Mouse (Mus musculus): ENCODE results near the gene Edc3. TPM values are rescaled to one million over a fixed set of nuclear protein-coding genes. Genes with fewer than 3 reads are reported as not detected.

Edc3 gene
- total and polyA plus RNA-seq, 2 experiments from 2014 or later: 3.7 to 10.6 TPM

GRCm38 (mm10) chr9:57688158-57688557, 20.2 kb upstream of the Edc3 start:
- WGBS: 52% methylated on average over 2 of the region's 2 CpGs
- Histone ChIP-seq H3K4me1 (ENCODE audit: control insufficient read depth, insufficient read depth) (no peaks in the 10 kb centered on the region), H3K4me2 (ENCODE audit: low read depth, low read length) (no peak overlapping the region), H3K4me3 (ENCODE audit: low read depth, low read length) (no peak overlapping the region), H3K27ac (ENCODE audit: low read depth) (no peak overlapping the region), H3K9me3 (replicated peaks; ENCODE audit: control insufficient read depth, low read length) (no peaks in the 10 kb centered on the region), H3K9ac (replicated peaks; ENCODE audit: low read depth, low read length) (no peak overlapping the region), H3K27me3 (ENCODE audit: control insufficient read depth, insufficient read depth, low read length) (no peaks in the 10 kb centered on the region), H3K36me3 (replicated peaks; ENCODE audit: control insufficient read depth, insufficient read depth, low read length) (no peaks in the 10 kb centered on the region)
- ATAC-seq (ENCODE audit: insufficient read depth, low read depth): no peak
- 0 out of 2 replicates have a peak, but pooled peaks have one; percentile 3 for TF ChIP-seq CTCF (IDR thresholded peaks at IDR 0.05; ENCODE audit: low read depth)
- TF ChIP-seq EP300 (IDR thresholded peaks at IDR 0.05; ENCODE audit: low read depth): no peak
- DNase-seq (ENCODE audit: low spot score): no peak

DNA sequence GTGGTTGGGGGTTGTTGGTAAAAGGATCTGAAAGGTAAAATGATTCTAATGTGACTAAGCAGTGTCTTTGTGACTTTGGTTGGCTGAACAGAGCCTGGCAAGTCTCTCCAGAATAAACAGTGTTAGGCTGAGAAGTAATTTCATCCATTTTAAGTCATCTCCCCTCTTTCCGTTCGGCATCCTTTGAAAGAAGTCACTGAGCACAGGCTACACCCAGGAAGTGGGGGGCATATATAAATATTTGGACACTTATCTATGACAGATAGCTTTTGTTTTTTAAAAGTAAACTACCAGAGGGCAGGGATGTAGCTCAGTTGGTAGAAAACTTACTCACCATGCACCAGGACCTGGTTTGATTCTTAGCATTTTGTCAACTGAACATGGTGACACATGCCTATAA, 19.7 kb upstream of the Edc3 start:
- no peaks in the 10 kb centered on the region for H3K4me1 ChIP-seq (ENCODE audit: control insufficient read depth, insufficient read depth)
- ATAC-seq (ENCODE audit: insufficient read depth, low read depth) (no peak), DNase-seq (ENCODE audit: low spot score) (no peak)
- no peak overlapping the region for H3K4me3 ChIP-seq (ENCODE audit: low read depth, low read length)
- no peak overlapping the region for H3K27ac ChIP-seq (ENCODE audit: low read depth)
- H3K9ac ChIP-seq (replicated peaks; ENCODE audit: low read depth, low read length): no peak overlapping the region
- H3K36me3 ChIP-seq (replicated peaks; ENCODE audit: control insufficient read depth, insufficient read depth, low read length): no peaks in the 10 kb centered on the region
- WGBS: 60% methylated on average over 2 of the region's 2 CpGs
- H3K9me3 ChIP-seq (replicated peaks; ENCODE audit: control insufficient read depth, low read length): no peaks in the 10 kb centered on the region
- H3K27me3 ChIP-seq (ENCODE audit: control insufficient read depth, insufficient read depth, low read length): no peaks in the 10 kb centered on the region
- TF ChIP-seq EP300 (IDR thresholded peaks at IDR 0.05; ENCODE audit: low read depth): no peak
- TF ChIP-seq CTCF (IDR thresholded peaks at IDR 0.05; ENCODE audit: low read depth): no peak
- H3K4me2 ChIP-seq (ENCODE audit: low read depth, low read length): no peak overlapping the region

GRCm38 (mm10) chr9:57694108-57694507, 14.2 kb upstream of the Edc3 start:
- Histone ChIP-seq H3K27me3 (ENCODE audit: control insufficient read depth, insufficient read depth, low read length) (peaks cover 22% of the 10 kb centered on the region), H3K4me2 (ENCODE audit: low read depth, low read length) (no peak overlapping the region), H3K36me3 (replicated peaks; ENCODE audit: control insufficient read depth, insufficient read depth, low read length) (no peaks in the 10 kb centered on the region), H3K9me3 (replicated peaks; ENCODE audit: control insufficient read depth, low read length) (no peaks in the 10 kb centered on the region), H3K9ac (replicated peaks; ENCODE audit: low read depth, low read length) (no peak overlapping the region), H3K27ac (ENCODE audit: low read depth) (no peak overlapping the region), H3K4me3 (ENCODE audit: low read depth, low read length) (no peak overlapping the region), H3K4me1 (ENCODE audit: control insufficient read depth, insufficient read depth) (0 out of 2 replicates have a peak, but pooled peaks cover 14% of the 10 kb centered on the region)
- ATAC-seq (ENCODE audit: insufficient read depth, low read depth) (no peak), DNase-seq (ENCODE audit: low spot score) (no peak)
- 75% methylated on average over 2 of the region's 2 CpGs for WGBS
- TF ChIP-seq EP300 (IDR thresholded peaks at IDR 0.05; ENCODE audit: low read depth): no peak
- TF ChIP-seq CTCF (IDR thresholded peaks at IDR 0.05; ENCODE audit: low read depth): no peak

DNA sequence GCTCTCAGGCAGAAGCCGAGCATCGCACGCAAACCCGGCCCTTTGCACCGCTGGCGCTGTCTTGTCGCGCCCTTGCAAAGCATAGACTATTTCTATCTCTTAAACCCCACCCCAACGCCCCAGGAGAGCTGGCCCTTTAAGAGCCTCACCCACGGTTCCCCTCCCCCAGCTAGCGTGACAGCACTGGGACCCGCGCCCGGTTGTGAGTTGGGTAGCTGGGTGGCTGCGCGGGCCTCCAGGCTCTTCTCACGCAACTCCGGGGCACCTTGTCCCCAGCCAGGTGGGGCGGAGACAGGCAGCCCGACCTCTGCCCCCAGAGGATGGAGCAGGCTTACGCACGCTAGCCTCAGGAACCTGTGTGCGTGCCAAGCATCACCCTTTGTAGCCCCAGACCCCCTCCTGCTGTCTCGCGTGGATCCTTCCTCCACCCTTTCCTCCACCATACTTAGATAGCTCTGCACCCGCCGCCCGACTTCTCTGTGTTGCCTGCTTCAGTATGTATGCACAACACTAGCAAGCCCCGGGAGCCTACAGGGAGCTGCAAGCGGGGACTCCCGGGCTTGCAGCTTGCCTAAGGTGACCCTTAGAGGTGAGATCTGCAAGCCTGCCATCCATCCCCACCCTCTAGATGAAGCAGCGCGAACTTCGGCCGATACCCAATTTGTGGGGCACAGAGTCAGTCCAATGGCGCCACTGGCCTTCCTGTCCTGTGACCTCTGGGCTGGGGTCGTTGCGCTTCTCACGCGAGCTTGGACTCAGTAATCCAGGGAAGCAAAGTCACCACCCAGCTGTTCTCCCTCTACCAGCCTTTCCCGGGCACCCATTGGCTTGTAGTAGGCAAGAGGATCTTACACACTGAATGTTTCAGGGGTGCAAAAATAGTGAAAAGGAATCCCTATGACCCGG, 11.7 kb upstream of the Edc3 start:
- peaks cover 22% of the 10 kb centered on the region for H3K27me3 ChIP-seq (ENCODE audit: control insufficient read depth, insufficient read depth, low read length)
- peak overlapping the region; percentile 50 for H3K4me3 ChIP-seq (ENCODE audit: low read depth, low read length)
- TF ChIP-seq CTCF (IDR thresholded peaks at IDR 0.05; ENCODE audit: low read depth) (no peak), EP300 (IDR thresholded peaks at IDR 0.05; ENCODE audit: low read depth) (no peak)
- ATAC-seq (ENCODE audit: insufficient read depth, low read depth): peak; percentile 11
- no peaks in the 10 kb centered on the region for H3K9me3 ChIP-seq (replicated peaks; ENCODE audit: control insufficient read depth, low read length)
- no peak for DNase-seq (ENCODE audit: low spot score)
- no peaks in the 10 kb centered on the region for H3K36me3 ChIP-seq (replicated peaks; ENCODE audit: control insufficient read depth, insufficient read depth, low read length)
- no peak overlapping the region for H3K27ac ChIP-seq (ENCODE audit: low read depth)
- H3K9ac ChIP-seq (replicated peaks; ENCODE audit: low read depth, low read length): peak overlapping the region; percentile 20; the same call in 1 of the 2 replicates
- peak overlapping the region; percentile 75 for H3K4me2 ChIP-seq (ENCODE audit: low read depth, low read length)
- WGBS: 2% methylated on average over 42 of the region's 42 CpGs
- 0 out of 2 replicates have a peak, but pooled peaks cover 14% of the 10 kb centered on the region for H3K4me1 ChIP-seq (ENCODE audit: control insufficient read depth, insufficient read depth)

DNA sequence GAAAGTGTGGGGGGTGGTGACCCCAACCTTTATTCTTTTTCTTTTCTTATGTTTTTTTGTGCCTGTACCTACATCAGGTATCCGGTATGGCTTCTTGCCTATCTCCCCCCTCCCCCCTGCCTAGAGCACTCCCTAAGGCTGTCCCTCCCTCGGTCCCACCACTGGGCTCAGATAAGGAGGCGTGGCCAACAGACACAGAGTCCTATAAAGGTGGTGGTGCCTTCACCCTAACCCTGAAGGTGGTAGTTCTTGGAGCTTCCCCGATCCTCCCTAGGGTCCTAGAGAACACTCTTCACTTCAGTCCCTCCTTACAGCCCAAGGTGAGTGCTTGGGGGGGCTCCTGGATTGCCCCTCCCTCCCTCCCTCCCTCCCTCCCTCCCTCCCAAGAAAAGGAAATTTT, 11.0 kb upstream of the Edc3 start:
- ATAC-seq (ENCODE audit: insufficient read depth, low read depth) (no peak), DNase-seq (ENCODE audit: low spot score) (no peak)
- Histone ChIP-seq H3K27ac (ENCODE audit: low read depth) (no peak overlapping the region), H3K9me3 (replicated peaks; ENCODE audit: control insufficient read depth, low read length) (no peaks in the 10 kb centered on the region), H3K9ac (replicated peaks; ENCODE audit: low read depth, low read length) (no peak overlapping the region), H3K36me3 (replicated peaks; ENCODE audit: control insufficient read depth, insufficient read depth, low read length) (no peaks in the 10 kb centered on the region), H3K4me2 (ENCODE audit: low read depth, low read length) (no peak overlapping the region), H3K4me3 (ENCODE audit: low read depth, low read length) (no peak overlapping the region), H3K4me1 (ENCODE audit: control insufficient read depth, insufficient read depth) (0 out of 2 replicates have a peak, but pooled peaks cover 14% of the 10 kb centered on the region), H3K27me3 (ENCODE audit: control insufficient read depth, insufficient read depth, low read length) (peaks cover 22% of the 10 kb centered on the region)
- 22% methylated on average over 4 of the region's 4 CpGs for WGBS
- no peak for TF ChIP-seq EP300 (IDR thresholded peaks at IDR 0.05; ENCODE audit: low read depth)
- TF ChIP-seq CTCF (IDR thresholded peaks at IDR 0.05; ENCODE audit: low read depth): no peak

All from heart, postnatal 0 days (tissue).